Mouse (Mus musculus): ENCODE results near the gene Cdr1. TPM values are rescaled to one million over a fixed set of nuclear protein-coding genes. Genes with fewer than 3 reads are reported as not detected.

The Cdr1 gene
- polyA plus RNA-seq (2017; shearing (Covaris generic)): not detected

DNA sequence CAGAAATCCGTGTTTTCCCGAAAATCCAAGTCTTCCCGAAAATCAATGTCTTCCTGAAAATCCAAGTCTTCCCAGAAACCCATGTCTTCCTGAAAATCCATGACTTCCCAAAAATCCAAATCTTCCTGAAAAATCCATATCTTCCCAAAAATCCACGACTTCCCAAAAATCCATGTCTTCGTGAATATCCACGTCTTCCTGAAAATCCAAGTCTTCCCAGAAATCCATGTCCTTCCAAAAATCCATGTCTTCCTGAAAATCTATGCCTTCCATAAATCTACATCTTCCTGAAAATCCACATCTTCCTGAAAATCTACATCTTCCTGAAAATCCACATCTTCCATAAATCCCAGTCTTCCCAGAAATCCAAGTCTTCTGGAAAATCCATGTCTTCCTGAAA lies at the start of gene Cdr1:
Gene Cdr1, minus strand, starts transcription at position 101 of the 400 bp plus-strand sequence.

Data from activated CD4-positive, CD25-positive, alpha-beta regulatory T cell, adult 9 weeks (primary cell).